24 mouse cellular contexts compared by ENCODE assay signal in the genomic region with DNA sequence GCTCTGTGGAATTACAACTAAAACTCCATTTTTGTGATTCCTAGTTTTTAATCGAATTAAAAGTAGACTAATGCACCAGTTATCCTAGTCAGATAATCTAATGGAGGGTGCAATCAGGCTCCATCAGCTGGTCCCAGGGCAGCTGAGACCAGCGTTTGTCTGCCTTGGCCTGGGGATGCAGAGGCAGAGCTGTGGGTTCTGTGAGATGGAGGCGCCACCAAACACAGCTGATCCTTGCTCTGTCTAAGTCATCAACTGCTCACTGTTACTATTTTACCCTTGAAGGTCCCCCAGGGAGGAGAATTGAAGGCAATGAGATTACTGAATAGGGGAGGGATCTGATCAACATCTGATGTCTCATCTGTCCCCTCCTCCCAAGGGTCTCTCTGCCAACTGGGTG. TPM values are rescaled to one million over a fixed set of nuclear protein-coding genes. Genes with fewer than 3 reads are reported as not detected.
"Had no signal": no experiment of that assay in that cellular context is flagged by ENCODE, and none has a peak within 500 bp of the region (broad histone marks: within the 10 kb centered on the region; RNA-seq: fewer than 3 reads in every experiment).

No protein-coding gene starts in this region.

- H3K27ac ChIP-seq: limb, embryonic 12.5 days; limb, embryonic 15.5 days; liver, embryonic 15.5 days; lung, embryonic 15.5 days; midbrain, embryonic 15.5 days; stomach, embryonic 15.5 days had no signal

- DNase-seq: kidney, adult 18-20 months; kidney, adult 9 months; kidney, postnatal 14 days; kidney, postnatal 4 days; left cerebral cortex, postnatal 4 days; lung, adult 18-20 months; lung, postnatal 10 days; lung, postnatal 36 days; retina, postnatal 1 day; right cerebral cortex, postnatal 25 days; spleen, adult 18-20 months; thymus, postnatal 25 days had no signal

- H3K4me3 ChIP-seq: limb, embryonic 12.5 days; limb, embryonic 15.5 days; liver, embryonic 15.5 days; lung, embryonic 15.5 days; megakaryocyte, embryonic 14.5 days; midbrain, embryonic 15.5 days; myocyte; stomach, embryonic 15.5 days had no signal

- H3K4me2 ChIP-seq: limb, embryonic 12.5 days; limb, embryonic 15.5 days; liver, embryonic 11.5 days; liver, embryonic 15.5 days; lung, embryonic 15.5 days; midbrain, embryonic 11.5 days; midbrain, embryonic 15.5 days; stomach, embryonic 15.5 days had no signal

- ATAC-seq: midbrain, embryonic 15.5 days had no signal

- H3K36me3 ChIP-seq: limb, embryonic 12.5 days; limb, embryonic 15.5 days; liver, embryonic 15.5 days; lung, embryonic 15.5 days; midbrain, embryonic 15.5 days; stomach, embryonic 15.5 days had no signal

- H3K9me3 ChIP-seq: limb, embryonic 12.5 days; limb, embryonic 15.5 days; liver, embryonic 15.5 days; lung, embryonic 15.5 days; midbrain, embryonic 15.5 days; stomach, embryonic 15.5 days had no signal

- H3K27me3 ChIP-seq: limb, embryonic 12.5 days; limb, embryonic 15.5 days; liver, embryonic 15.5 days; lung, embryonic 15.5 days; midbrain, embryonic 15.5 days; stomach, embryonic 15.5 days had no signal

- H3K4me1 ChIP-seq: limb, embryonic 12.5 days; limb, embryonic 15.5 days; liver, embryonic 15.5 days; lung, embryonic 15.5 days; megakaryocyte, embryonic 14.5 days; midbrain, embryonic 15.5 days; stomach, embryonic 15.5 days had no signal

- H3K9ac ChIP-seq: limb, embryonic 12.5 days; limb, embryonic 15.5 days; liver, embryonic 15.5 days; lung, embryonic 15.5 days; midbrain, embryonic 15.5 days; stomach, embryonic 15.5 days had no signal

RNA-seq across cellular contexts. Expression of gene Gm47955, which starts 6.3 kb away (rescaled TPM):
- polyA plus RNA-seq: kidney, embryonic 16.5 days; limb, embryonic 12.5 days; limb, embryonic 15.5 days; liver, embryonic 11.5 days; liver, embryonic 15.5 days; lung, embryonic 15.5 days; midbrain, embryonic 11.5 days; midbrain, embryonic 15.5 days; myocyte; stomach, embryonic 15.5 days; thymus, postnatal 0 days had no signal

RNA-seq across cellular contexts. Expression of gene Gm7544, which starts 10.6 kb away (rescaled TPM):
- polyA plus RNA-seq: kidney, embryonic 16.5 days; limb, embryonic 12.5 days; limb, embryonic 15.5 days; liver, embryonic 11.5 days; liver, embryonic 15.5 days; lung, embryonic 15.5 days; midbrain, embryonic 11.5 days; midbrain, embryonic 15.5 days; myocyte; stomach, embryonic 15.5 days; thymus, postnatal 0 days had no signal

RNA-seq across cellular contexts. Expression of gene A030003K21Rik, which starts 23.2 kb away (rescaled TPM):
- polyA plus RNA-seq: kidney, embryonic 16.5 days; limb, embryonic 12.5 days; limb, embryonic 15.5 days; liver, embryonic 11.5 days; liver, embryonic 15.5 days; lung, embryonic 15.5 days; midbrain, embryonic 11.5 days; midbrain, embryonic 15.5 days; myocyte; stomach, embryonic 15.5 days; thymus, postnatal 0 days had no signal

RNA-seq across cellular contexts. Expression of gene Gm47959, which starts 33.9 kb away (rescaled TPM):
- polyA plus RNA-seq: kidney, embryonic 16.5 days; limb, embryonic 12.5 days; limb, embryonic 15.5 days; liver, embryonic 11.5 days; liver, embryonic 15.5 days; lung, embryonic 15.5 days; midbrain, embryonic 11.5 days; midbrain, embryonic 15.5 days; myocyte; stomach, embryonic 15.5 days; thymus, postnatal 0 days had no signal

RNA-seq across cellular contexts. Expression of gene Gm6217, which starts 35.2 kb away (rescaled TPM):
- polyA plus RNA-seq: kidney, embryonic 16.5 days; limb, embryonic 12.5 days; limb, embryonic 15.5 days; liver, embryonic 11.5 days; liver, embryonic 15.5 days; lung, embryonic 15.5 days; midbrain, embryonic 11.5 days; midbrain, embryonic 15.5 days; myocyte; stomach, embryonic 15.5 days; thymus, postnatal 0 days had no signal
